Mouse (Mus musculus): ENCODE measurements around the gene Ankrd52. TPM values are rescaled to one million over a fixed set of nuclear protein-coding genes. Genes with fewer than 3 reads are reported as not detected.
A peak's percentile ranks its signal among the peaks of the same experiment; 100 is the strongest.

Gene Ankrd52
- total RNA-seq, 2 experiments from 2014 or later: 46.5 to 47.5 TPM

- intact Hi-C loops (cut with DNase I): loop anchor here (1.0 kb wide), 1 partner anchor 90 kb away; no protein-coding TSS in a partner anchor
Observed at GRCm38 (mm10) chr10:128368402-128369217, 8.3 kb upstream of the Ankrd52 start, which contains the start of gene Coq10a. Coq10a (minus strand) TSS chr10:128368997.

GRCm38 (mm10) chr10:128369218-128369543 lies 7.7 kb upstream of the Ankrd52 start:
- no peak for DNase-seq
- intact Hi-C loops (cut with DNase I): loop anchor here (1.0 kb wide), 1 partner anchor 89 kb away; no protein-coding TSS in a partner anchor

More at GRCm38 (mm10) chr10:128368402-128369217, 8.3 kb upstream of the Ankrd52 start, which contains the start of gene Coq10a:
- peak; percentile 91 to 93 for DNase-seq

GRCm38 (mm10) chr10:128369599-128369998 lies 7.3 kb upstream of the Ankrd52 start:
- intact Hi-C loops (cut with DNase I): loop anchor here (1.0 kb wide), 1 partner anchor 89 kb away; no protein-coding TSS in a partner anchor
- DNase-seq: no peak

GRCm38 (mm10) chr10:128370021-128370420 lies 6.9 kb upstream of the Ankrd52 start:
- intact Hi-C loops (cut with DNase I): no loop called here
- DNase-seq: no peak

GRCm38 (mm10) chr10:128370601-128371000 lies 6.3 kb upstream of the Ankrd52 start:
- no peak for DNase-seq
- intact Hi-C loops (cut with DNase I): no loop called here

GRCm38 (mm10) chr10:128372142-128372541 lies 4.8 kb upstream of the Ankrd52 start:
- intact Hi-C loops (cut with DNase I): no loop called here
- no peak for DNase-seq

- DNase-seq: peak in 1 of 2 experiments; percentile 46
- intact Hi-C loops (cut with DNase I): no loop called here
Observed at GRCm38 (mm10) chr10:128372989-128373748, 3.7 kb upstream of the Ankrd52 start.

GRCm38 (mm10) chr10:128374393-128374792 lies 2.5 kb upstream of the Ankrd52 start:
- DNase-seq: no peak
- intact Hi-C loops (cut with DNase I): no loop called here

- intact Hi-C loops (cut with DNase I): loop anchor here (2.0 kb wide), 2 partner anchors 33 to 83 kb away; partner anchors contain the start of gene Smarcc2
- no peak for DNase-seq
Observed at GRCm38 (mm10) chr10:128376099-128376454, 838 bp upstream of the Ankrd52 start.

- intact Hi-C loops (cut with DNase I): loop anchor here (2.0 kb wide), 2 partner anchors 31 to 81 kb away; partner anchors contain the start of gene Smarcc2
- peak in 1 of 2 experiments; percentile 57 for DNase-seq
Observed at GRCm38 (mm10) chr10:128377222-128377939, 466 bp downstream of the Ankrd52 start.

GRCm38 (mm10) chr10:128377940-128378448 lies 1.1 kb downstream of the Ankrd52 start:
- DNase-seq: no peak
- intact Hi-C loops (cut with DNase I): loop anchor here (2.0 kb wide), 2 partner anchors 31 to 81 kb away; partner anchors contain the start of gene Smarcc2

- intact Hi-C loops (cut with DNase I): no loop called here
- no peak for DNase-seq
Observed at GRCm38 (mm10) chr10:128378462-128378861, 1.5 kb downstream of the Ankrd52 start.

GRCm38 (mm10) chr10:128379260-128379659 lies 2.3 kb downstream of the Ankrd52 start:
- no peak for DNase-seq
- intact Hi-C loops (cut with DNase I): no loop called here

GRCm38 (mm10) chr10:128380565-128380964 lies 3.6 kb downstream of the Ankrd52 start:
- no peak for DNase-seq
- intact Hi-C loops (cut with DNase I): no loop called here

- intact Hi-C loops (cut with DNase I): no loop called here
- no peak for DNase-seq
Observed at GRCm38 (mm10) chr10:128382482-128382881, 5.6 kb downstream of the Ankrd52 start.

GRCm38 (mm10) chr10:128385902-128386301 lies 9.0 kb downstream of the Ankrd52 start:
- intact Hi-C loops (cut with DNase I): no loop called here
- DNase-seq: no peak

GRCm38 (mm10) chr10:128388941-128389340 lies 12.0 kb downstream of the Ankrd52 start:
- DNase-seq: no peak
- intact Hi-C loops (cut with DNase I): no loop called here

- intact Hi-C loops (cut with DNase I): no loop called here
- no peak for DNase-seq
Observed at GRCm38 (mm10) chr10:128389570-128389969, 12.7 kb downstream of the Ankrd52 start.

GRCm38 (mm10) chr10:128390366-128390765 lies 13.5 kb downstream of the Ankrd52 start:
- DNase-seq: no peak
- intact Hi-C loops (cut with DNase I): no loop called here

GRCm38 (mm10) chr10:128391850-128392249 lies 14.9 kb downstream of the Ankrd52 start:
- DNase-seq: peak in 1 of 2 experiments; percentile 32
- intact Hi-C loops (cut with DNase I): no loop called here
